Mouse (Mus musculus) brain, embryonic 18.5 days (tissue): ENCODE results near the gene Ccdc159.
A peak's percentile ranks its signal among the peaks of the same experiment; 100 is the strongest.

Experiments
- DNase-seq: peaks from one replicate; pipeline ENCODE4 v3.0.0-alpha.2; 2012; ENCODE audit warnings: low read depth, low spot score

Gene Ccdc159

DNA sequence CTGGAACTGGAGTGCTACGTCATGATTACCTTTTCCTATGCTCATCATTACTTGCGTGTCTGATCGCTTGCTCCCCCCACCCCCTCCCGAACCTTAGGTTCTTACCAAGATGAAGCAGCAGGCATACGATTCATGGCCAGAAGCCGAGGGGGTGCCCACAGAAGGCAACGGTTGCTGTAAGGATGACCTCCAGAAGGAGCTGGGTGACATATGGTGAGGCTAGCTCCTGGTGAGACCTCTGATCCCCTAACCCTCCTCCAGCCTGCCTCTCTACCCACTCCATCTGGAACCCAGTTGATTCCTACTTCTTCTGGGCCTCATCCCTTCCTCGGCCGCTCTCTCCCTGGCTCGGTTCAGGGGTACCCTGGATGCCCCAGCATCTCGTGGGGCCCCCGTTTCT, 6.8 kb downstream of the Ccdc159 start:
- DNase-seq = no peak

DNA sequence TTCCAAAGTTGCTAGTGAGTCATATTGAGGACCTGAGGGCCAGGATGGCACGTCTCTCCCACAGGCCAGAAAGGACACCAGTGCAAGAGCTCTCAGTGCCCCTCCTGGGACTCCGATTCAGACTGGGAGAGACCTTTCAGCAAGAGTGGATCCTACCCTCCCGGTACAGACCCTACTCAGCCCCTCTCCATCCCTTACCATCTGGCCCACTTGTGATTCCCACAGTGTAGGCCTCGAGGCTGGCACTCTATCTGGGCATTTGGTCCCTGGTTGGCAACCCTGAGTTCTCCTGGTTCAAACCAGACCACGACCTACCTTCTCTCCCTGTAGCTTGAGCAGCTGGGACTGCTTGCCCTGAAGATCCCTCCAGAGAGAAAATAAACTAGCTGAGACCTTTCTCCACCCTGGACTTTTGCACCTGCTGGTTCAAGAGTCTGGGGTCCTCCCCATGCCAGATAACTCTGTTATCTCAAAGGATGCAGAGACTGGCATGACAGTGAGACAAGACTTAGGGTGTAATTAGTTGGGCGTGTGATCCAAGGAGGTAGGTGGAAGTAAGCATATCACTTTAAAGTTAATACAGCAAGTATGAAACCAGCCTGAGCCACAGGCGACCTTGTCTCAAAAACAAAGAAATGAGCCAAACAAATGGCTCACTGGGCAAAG, 8.3 kb downstream of the Ccdc159 start:
- DNase-seq = no peak

GRCm38 (mm10) chr9:21936692-21937570, 9.7 kb downstream of the Ccdc159 start, which contains the start of gene Plppr2:
Gene Plppr2 (plus strand): TSS chr9:21937033.
- DNase-seq = peak; percentile 96

- DNase-seq = no peak
Observed at GRCm38 (mm10) chr9:21937711-21938175, 10.5 kb downstream of the Ccdc159 start.

GRCm38 (mm10) chr9:21938234-21938855, 11.1 kb downstream of the Ccdc159 start:
- DNase-seq = no peak

GRCm38 (mm10) chr9:21943046-21943445, 15.8 kb downstream of the Ccdc159 start:
- no peak for DNase-seq

DNA sequence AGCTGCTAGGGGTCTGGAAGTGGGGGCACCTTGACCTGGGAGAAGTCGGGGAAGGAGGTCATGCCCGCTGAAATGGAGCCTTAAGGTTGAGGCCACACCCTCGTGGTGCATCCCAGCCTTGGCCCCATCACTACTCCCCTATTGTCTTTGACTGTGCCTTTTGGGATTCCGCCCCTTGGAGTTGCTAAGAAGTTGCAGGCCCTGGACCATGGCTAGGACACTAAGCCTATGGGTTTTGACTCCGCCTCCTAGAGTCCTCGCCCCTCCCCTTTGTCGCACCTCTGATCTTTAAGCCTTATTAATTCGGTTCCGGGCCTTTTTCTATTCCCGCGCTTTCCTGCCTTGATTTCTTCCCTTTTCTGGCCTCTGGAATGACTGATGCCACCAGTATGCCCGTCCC, 16.4 kb downstream of the Ccdc159 start:
- no peak for DNase-seq

- no peak for DNase-seq
Observed at GRCm38 (mm10) chr9:21944267-21944666, 17.0 kb downstream of the Ccdc159 start.

DNA sequence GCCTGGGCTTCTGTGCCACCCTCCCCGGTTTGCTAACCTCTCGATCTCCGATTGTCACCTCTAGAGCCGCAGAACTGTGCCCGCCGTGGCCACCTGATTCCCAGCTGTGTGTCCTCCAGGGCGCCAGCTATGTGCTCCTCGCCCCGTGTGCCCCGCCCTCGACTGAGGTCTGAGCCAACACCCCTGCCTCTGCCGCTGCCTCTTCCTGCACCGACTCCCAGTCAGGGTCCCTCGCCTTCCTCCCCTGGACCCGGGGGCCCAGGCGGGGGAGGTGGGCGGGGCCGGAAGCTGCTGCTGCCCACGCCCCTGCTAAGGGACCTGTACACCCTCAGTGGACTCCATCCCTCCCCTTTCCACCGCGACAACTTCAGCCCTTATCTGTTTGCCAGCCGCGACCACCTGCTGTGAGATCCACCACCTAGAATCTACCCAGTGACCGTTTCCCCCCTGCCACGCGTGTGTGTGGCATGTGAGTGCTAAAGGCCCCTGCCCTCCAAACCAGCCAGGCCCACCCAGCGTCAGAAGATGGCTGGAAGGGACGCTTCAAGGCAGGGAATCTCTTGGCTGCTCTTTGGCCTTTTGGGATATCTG, 20.4 kb downstream of the Ccdc159 start:
- DNase-seq = no peak

- no peak for DNase-seq
Observed at GRCm38 (mm10) chr9:21948146-21948545, 20.9 kb downstream of the Ccdc159 start.

DNA sequence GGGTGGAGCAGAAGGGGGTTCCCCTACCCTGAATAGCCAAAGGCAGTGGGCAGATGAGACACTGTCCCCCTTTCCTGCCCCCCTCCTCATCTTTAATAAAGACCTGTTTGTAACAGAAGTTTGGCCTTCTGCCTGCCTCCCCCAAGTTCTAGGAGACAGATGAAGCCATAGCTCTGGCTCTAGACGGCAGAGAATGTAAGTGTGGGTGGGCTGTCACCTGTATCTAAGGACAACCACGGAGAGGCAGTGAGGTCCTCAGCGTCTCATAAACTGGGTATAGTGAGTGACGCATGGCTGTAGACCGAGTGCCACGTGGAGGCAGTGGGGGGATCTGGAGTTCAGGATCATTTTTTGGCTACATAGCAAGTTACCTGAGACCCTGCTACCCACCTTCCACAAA, 21.5 kb downstream of the Ccdc159 start:
- DNase-seq = no peak

- DNase-seq = no peak
Observed at GRCm38 (mm10) chr9:21950322-21950721, 23.1 kb downstream of the Ccdc159 start.

DNA sequence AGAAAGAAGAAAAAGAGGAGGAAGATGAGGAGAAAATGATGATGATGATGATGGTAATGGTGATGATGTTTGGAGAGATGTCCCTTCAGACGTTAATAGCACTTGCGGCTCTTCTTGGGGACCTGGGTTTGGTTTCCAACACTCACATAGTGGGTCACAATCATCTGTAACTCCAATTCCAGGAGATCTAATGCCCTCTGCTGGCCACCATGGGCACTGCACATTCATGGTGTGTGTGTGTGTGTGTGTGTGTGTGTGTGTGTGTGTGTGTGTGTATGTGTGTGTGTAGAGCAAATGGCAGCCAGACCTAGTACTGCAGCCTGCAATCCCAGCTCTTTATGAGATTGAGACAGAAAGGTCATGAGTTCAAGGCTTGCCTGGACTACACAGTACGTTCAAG, 24.7 kb downstream of the Ccdc159 start:
- no peak for DNase-seq

DNA sequence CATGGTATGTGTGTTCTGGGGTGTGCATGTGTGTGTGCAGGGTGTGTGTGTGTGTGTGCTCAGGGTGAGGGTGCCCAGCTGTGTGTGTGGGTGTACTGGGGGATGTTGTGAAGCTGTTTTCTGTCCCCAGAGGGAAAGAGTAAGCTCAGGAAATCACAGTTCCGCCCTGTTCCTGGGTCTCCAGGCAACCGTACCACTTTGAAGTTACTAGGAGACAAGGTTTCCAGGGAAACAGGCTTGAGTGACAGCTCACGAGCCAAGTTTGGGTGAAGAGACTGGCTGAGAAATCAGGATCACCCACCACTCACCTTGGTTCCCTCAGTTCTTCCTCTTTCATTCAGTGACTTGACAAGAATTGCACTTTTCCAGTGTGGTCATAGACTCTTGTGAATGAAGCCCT, 26.3 kb downstream of the Ccdc159 start:
- DNase-seq = peak; percentile 75

DNA sequence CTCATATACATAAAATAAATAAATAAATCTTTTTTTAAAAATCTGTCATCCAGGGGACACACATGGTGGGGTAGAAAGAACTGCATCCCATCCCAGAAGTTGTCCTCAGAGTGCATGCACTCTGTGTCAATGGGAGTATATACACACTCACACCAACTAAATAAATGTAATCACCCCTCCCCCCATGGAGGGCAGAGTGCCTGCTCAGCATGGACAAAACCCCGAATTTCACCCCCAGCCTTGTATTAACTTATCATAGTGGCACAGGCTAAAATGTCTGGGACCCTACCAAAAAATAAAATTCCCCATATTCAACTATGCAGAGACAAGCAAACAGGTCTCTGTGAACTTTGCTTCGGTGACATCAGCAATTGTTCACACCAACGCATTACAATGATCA, 27.4 kb downstream of the Ccdc159 start:
- no peak for DNase-seq

DNA sequence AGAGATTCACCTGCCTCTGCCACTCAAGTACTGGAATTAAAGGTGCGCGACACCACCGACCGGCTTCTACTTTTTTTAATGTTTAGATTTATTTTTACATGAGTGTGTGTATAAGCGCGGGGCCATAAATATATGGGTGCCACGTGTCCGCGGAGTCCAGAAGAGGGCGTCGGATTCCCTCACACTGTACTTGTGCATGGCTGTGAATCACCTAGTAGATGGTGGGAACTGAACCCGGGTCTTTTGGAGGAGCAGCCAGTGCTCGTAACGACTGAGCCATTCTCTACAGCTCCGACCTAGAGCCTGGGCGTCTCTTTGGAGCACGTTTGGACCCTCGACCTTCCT, 27.9 kb downstream of the Ccdc159 start:
- no peak for DNase-seq

DNA sequence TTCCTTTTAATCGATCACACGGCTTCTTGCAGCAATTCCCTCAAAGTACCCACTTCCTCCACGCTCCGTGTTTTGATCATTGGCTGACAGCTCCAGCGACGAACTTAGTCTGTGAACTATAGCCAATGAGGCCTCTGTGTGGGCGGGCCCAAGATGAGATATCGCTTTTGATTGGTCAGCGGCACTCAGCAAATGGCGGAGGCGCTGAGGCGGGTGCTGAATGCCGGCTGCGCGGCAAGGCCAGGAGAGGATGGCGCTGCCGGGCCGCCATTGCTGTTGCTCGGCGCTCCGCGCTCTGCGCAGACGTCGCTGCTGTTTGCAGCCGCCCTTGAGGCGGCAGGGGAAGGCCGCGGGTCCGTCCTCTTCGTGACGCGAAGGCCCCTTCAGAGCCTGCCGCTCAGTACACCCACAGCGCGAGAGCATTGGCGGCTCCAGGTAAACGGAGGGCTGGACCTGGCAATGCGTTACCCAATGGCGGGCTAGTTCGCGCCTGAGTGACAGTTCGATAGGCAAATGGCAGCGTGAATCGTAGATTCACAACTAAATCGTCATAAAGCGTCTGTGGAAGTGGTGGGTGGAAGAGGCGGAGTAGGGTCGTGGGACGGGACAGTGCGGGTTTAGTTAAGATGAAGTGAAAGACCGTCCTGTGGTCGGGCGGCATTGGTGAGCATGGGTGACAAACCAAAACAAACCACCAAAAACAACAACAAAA, 28.5 kb downstream of the Ccdc159 start, which contains the start of gene Swsap1:
Gene Swsap1 (plus strand): TSS at position 186 of the 712 bp plus-strand sequence.
- peak; percentile 98 for DNase-seq

GRCm38 (mm10) chr9:21958372-21958771, 31.1 kb downstream of the Ccdc159 start:
- no peak for DNase-seq

DNA sequence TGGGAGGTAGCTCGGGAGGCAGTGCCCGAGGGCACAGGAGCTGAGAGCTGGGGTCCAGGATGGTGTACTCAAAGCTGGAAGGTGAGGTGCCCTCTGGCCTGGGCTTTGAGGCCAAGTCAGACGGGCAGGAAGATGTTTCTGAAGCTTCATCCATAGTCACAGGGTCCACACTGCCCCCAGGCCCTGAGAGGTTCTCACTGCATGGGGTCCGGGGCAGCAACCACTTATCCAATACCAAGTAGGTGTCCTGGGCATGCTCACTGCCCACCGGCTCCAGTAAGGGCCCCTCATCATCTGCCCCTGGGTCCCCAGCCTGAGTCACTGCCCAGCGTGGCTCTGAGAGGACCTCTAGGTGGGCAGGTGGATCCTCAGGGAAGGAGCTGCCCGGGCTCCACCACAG, 32.0 kb downstream of the Ccdc159 start:
- no peak for DNase-seq

DNA sequence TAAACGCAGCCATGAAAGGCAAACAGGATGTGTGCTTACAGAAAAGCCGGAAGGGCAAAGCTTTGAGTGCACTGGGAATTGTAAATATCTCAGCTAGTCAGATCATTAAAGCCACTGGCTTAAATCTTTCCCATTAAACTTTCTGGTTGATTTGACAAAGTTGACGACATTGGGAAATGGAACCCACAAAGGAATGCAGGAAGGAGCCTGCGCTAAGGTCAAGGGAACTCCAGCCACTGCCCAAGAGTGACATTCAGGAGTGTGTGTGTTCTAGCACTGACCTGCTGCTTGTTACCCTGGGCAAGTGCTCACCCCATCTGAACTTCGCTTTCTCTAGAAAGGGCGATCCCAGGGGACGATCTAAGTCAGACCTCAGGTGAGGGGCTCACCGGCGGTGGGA, 32.9 kb downstream of the Ccdc159 start:
- DNase-seq = no peak

- no peak for DNase-seq
Observed at GRCm38 (mm10) chr9:21960558-21961208, 33.4 kb downstream of the Ccdc159 start.
